Mouse (Mus musculus) heart, adult 2 months (tissue): ENCODE data around the gene Pkp1. TPM values are rescaled to one million over a fixed set of nuclear protein-coding genes. Genes with fewer than 3 reads are reported as not detected.

Experiments used
- DNase-seq, 2 experiments: peaks; one replicate each; pipeline ENCODE4 v3.0.0; 2021
- H3K27ac ChIP-seq: fragments of 200-600 bp; 2 replicates; pipeline ENCODE4 v1.8.1; 2022
- H3K27me3 ChIP-seq: fragments of 200-500 bp; 2 replicates; pipeline ENCODE4 v1.6.1; 2012; ENCODE audit warnings: mild to moderate bottlenecking, low read length, inconsistent platforms, mixed read lengths; ENCODE audit not compliant: control insufficient read depth, insufficient read depth
- H3K36me3 ChIP-seq: fragments of 200-500 bp; 2 replicates; pipeline ENCODE4 v1.6.1; 2012; ENCODE audit warnings: low read length, inconsistent platforms; ENCODE audit not compliant: control insufficient read depth, insufficient read depth
- H3K4me1 ChIP-seq: fragments of 200-500 bp; 2 replicates; pipeline ENCODE4 v1.6.1; 2011; ENCODE audit warnings: low read length; ENCODE audit not compliant: control insufficient read depth, insufficient read depth
- H3K4me3 ChIP-seq: fragments of 200-600 bp; 2 replicates; pipeline ENCODE4 v1.8.1; 2022
- H3K79me2 ChIP-seq: fragments of 200-500 bp; replicated peaks from 2 replicates; pipeline ENCODE4 v1.6.1; 2012; ENCODE audit warnings: mild to moderate bottlenecking, inconsistent platforms, low read length, moderate library complexity, mixed read lengths; ENCODE audit not compliant: control insufficient read depth, insufficient read depth
- H3K9ac ChIP-seq: fragments of 200-500 bp; 2 replicates; pipeline ENCODE4 v1.6.1; 2012; ENCODE audit warnings: low read depth, mild to moderate bottlenecking, control low read depth, inconsistent platforms, low read length, mixed read lengths
- CTCF ChIP-seq: fragments of 200-600 bp; IDR thresholded peaks from 2 replicates; pipeline ENCODE4 v1.8.1; 2022; ENCODE audit warnings: antibody characterized with exemption, mild to moderate bottlenecking, moderate library complexity
- EP300 ChIP-seq: fragments of 200-500 bp; IDR thresholded peaks from 2 replicates; pipeline ENCODE4 v1.6.1; 2011; ENCODE audit warnings: low read depth, low read length, control low read depth; ENCODE audit not compliant: insufficient read depth
- POLR2A ChIP-seq: fragments of 200-500 bp; IDR thresholded peaks from 2 replicates; pipeline ENCODE4 v1.6.1; 2011; ENCODE audit warnings: mild to moderate bottlenecking, low read depth, low read length, control low read depth; ENCODE audit not compliant: insufficient read depth
- WGBS: fragments of 180-500 bp; shearing (Covaris S2); methylation state at CpG from one replicate; pipeline ENCODE4 v1.1.7; 2018; 5-methylcytosine and 5-hydroxymethylcytosine counted together
- intact Hi-C: fragments of 180-260 bp; cut with DNase I; formaldehyde crosslinking; loops from one replicate; pipeline ENCODE4 v1.15.1; 2025
- polyA plus RNA-seq: library from polyadenylated mRNA; depleted of rRNA; stranded (reverse); fragments of >200 nt; gene quantifications from 2 replicates; pipeline ENCODE4 v1.2.3, GENCODE M21; 2012
- total RNA-seq, 2 experiments: library from RNA; stranded (reverse); gene quantifications; 2 replicates each; pipeline ENCODE4 v1.2.3; 2021

Pkp1 gene
- total and polyA plus RNA-seq, 3 experiments: 0.16 TPM; not detected in 2

- no peak for DNase-seq
- intact Hi-C loops: no loop called here
- no peak overlapping the region for H3K9ac ChIP-seq
- no peaks in the 10 kb centered on the region for H3K36me3 ChIP-seq
- 50% methylated on average over 11 of the region's 11 CpGs for WGBS
- TF ChIP-seq CTCF (no peak), POLR2A (no peak), EP300 (no peak)
- H3K27me3 ChIP-seq: no peaks in the 10 kb centered on the region
- H3K79me2 ChIP-seq: no peaks in the 10 kb centered on the region
- no peak overlapping the region for H3K4me3 ChIP-seq
- H3K4me1 ChIP-seq: no peaks in the 10 kb centered on the region
- H3K27ac ChIP-seq: no peak overlapping the region
Observed at GRCm38 (mm10) chr1:135906736-135907135, 12.3 kb downstream of the Pkp1 start.

GRCm38 (mm10) chr1:135899991-135900515 is 19.0 kb downstream of the Pkp1 start:
- H3K79me2 ChIP-seq: no peaks in the 10 kb centered on the region
- TF ChIP-seq CTCF (no peak), POLR2A (no peak), EP300 (no peak)
- H3K36me3 ChIP-seq: no peaks in the 10 kb centered on the region
- no peak overlapping the region for H3K27ac ChIP-seq
- H3K9ac ChIP-seq: no peak overlapping the region
- no peak overlapping the region for H3K4me3 ChIP-seq
- no peaks in the 10 kb centered on the region for H3K27me3 ChIP-seq
- WGBS: 59% methylated on average over 7 of the region's 7 CpGs
- no peak for DNase-seq
- intact Hi-C loops: no loop called here
- no peaks in the 10 kb centered on the region for H3K4me1 ChIP-seq

DNA sequence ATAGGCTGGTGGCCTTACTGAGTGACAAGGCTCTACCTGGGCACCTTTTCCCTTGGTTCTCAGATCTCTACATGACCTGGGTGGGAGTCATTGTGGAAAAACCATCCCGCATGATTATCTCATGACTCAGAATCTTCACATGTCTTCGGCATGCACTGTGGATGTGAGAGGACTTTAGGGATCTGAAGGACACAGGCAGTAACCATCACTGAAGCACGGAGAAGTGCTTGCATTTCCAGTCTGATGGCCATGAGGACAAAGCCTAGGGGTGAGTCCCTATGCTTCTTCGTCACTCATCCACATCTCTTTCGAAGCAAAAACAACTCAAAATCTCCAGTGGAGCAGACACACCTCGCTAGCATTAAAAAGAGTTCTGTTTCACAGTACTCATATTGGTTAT is 19.7 kb downstream of the Pkp1 start:
- DNase-seq: no peak
- Histone ChIP-seq H3K4me3 (no peak overlapping the region), H3K27me3 (no peaks in the 10 kb centered on the region), H3K79me2 (no peaks in the 10 kb centered on the region), H3K9ac (no peak overlapping the region), H3K27ac (no peak overlapping the region), H3K4me1 (no peaks in the 10 kb centered on the region), H3K36me3 (no peaks in the 10 kb centered on the region)
- intact Hi-C loops: no loop called here
- 84% methylated on average over 6 of the region's 6 CpGs for WGBS
- no peak for TF ChIP-seq POLR2A
- no peak for TF ChIP-seq EP300

DNA sequence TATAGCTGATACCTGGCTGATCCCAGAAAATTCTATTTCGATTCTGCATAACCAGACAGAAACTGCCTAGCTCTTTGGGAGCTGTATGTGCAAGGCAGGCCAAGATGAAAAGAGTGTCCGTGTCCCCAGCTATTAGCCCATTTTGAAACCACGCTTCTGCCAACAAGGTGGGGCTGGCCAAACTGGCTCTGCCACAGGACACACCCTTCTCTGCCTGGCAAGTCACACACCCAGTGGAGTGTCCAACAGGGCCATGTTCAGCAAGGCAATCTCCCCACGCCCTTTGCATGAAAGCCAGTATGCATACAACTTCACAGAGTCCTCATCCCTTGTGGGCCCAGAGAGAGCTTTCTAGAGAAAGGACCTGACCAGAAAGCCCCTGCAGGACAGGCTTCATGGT is 23.6 kb downstream of the Pkp1 start:
- WGBS: 84% methylated on average over 4 of the region's 4 CpGs
- intact Hi-C loops: no loop called here
- TF ChIP-seq POLR2A: no peak
- no peak for TF ChIP-seq CTCF
- no peak for TF ChIP-seq EP300
- Histone ChIP-seq H3K27me3 (no peaks in the 10 kb centered on the region), H3K79me2 (no peaks in the 10 kb centered on the region), H3K4me1 (no peaks in the 10 kb centered on the region), H3K4me3 (no peak overlapping the region), H3K27ac (no peak overlapping the region), H3K9ac (no peak overlapping the region), H3K36me3 (no peaks in the 10 kb centered on the region)
- no peak for DNase-seq

DNA sequence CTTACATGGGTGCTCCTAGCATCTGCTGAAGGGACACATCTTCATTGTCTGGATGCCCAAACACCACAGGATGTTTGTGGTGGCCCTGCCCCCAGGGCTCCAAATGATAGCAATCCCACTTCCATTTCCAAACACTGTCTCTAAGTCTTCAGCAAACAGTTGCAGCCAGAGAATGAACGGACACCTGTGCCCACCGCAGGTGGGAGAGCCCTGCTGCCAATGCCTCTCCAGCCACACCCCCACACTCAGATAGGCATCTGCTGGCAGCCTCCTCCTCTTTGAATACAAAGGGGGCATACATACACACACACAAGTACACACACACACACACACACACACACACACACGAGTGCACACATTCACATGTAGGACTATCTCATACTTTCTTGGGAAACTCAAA is 25.6 kb downstream of the Pkp1 start:
- Histone ChIP-seq H3K27me3 (no peaks in the 10 kb centered on the region), H3K4me3 (no peak overlapping the region), H3K79me2 (no peaks in the 10 kb centered on the region), H3K27ac (no peak overlapping the region), H3K4me1 (no peaks in the 10 kb centered on the region), H3K36me3 (no peaks in the 10 kb centered on the region), H3K9ac (no peak overlapping the region)
- DNase-seq: no peak
- TF ChIP-seq EP300 (no peak), CTCF (no peak), POLR2A (no peak)
- intact Hi-C loops: no loop called here
- WGBS: 83% methylated on average over 3 of the region's 3 CpGs

- WGBS: 82% methylated on average over 6 of the region's 6 CpGs
- Histone ChIP-seq H3K4me3 (no peak overlapping the region), H3K27ac (no peak overlapping the region), H3K27me3 (no peaks in the 10 kb centered on the region), H3K4me1 (no peaks in the 10 kb centered on the region), H3K36me3 (no peaks in the 10 kb centered on the region), H3K9ac (no peak overlapping the region), H3K79me2 (no peaks in the 10 kb centered on the region)
- DNase-seq: no peak
- TF ChIP-seq CTCF (no peak), EP300 (no peak), POLR2A (no peak)
- intact Hi-C loops: no loop called here
Observed at GRCm38 (mm10) chr1:135892764-135893163, 26.2 kb downstream of the Pkp1 start.

- intact Hi-C loops: no loop called here
- no peak overlapping the region for H3K4me3 ChIP-seq
- DNase-seq: no peak
Observed at GRCm38 (mm10) chr1:135892233-135892632, 26.8 kb downstream of the Pkp1 start.

More at GRCm38 (mm10) chr1:135892233-135892632, 26.8 kb downstream of the Pkp1 start:
- H3K9ac ChIP-seq: no peak overlapping the region
- H3K79me2 ChIP-seq: no peaks in the 10 kb centered on the region
- no peak for TF ChIP-seq CTCF
- TF ChIP-seq POLR2A: no peak
- no peak for TF ChIP-seq EP300
- no peaks in the 10 kb centered on the region for H3K36me3 ChIP-seq
- 70% methylated on average over 6 of the region's 6 CpGs for WGBS
- no peak overlapping the region for H3K27ac ChIP-seq
- no peaks in the 10 kb centered on the region for H3K27me3 ChIP-seq
- no peaks in the 10 kb centered on the region for H3K4me1 ChIP-seq
